Mouse (Mus musculus) brain, adult 10 weeks (tissue): ENCODE measurements around the gene Slitrk3. TPM values are rescaled to one million over a fixed set of nuclear protein-coding genes. Genes with fewer than 3 reads are reported as not detected.

Source experiments
- polyA plus RNA-seq: library from polyadenylated mRNA; stranded (reverse); fragments of 350-450 nt; fragmentation: Illumina TruSeq; extraction: RNeasy Lipid Tissue Mini Kit (QIAGEN cat#74804); gene quantifications from one replicate; pipeline ENCODE4 v1.2.3, GENCODE M21; 2015; ENCODE audit warnings: low read depth, low replicate concordance

Gene Slitrk3
- polyA plus RNA-seq: 39.8 TPM

DNA sequence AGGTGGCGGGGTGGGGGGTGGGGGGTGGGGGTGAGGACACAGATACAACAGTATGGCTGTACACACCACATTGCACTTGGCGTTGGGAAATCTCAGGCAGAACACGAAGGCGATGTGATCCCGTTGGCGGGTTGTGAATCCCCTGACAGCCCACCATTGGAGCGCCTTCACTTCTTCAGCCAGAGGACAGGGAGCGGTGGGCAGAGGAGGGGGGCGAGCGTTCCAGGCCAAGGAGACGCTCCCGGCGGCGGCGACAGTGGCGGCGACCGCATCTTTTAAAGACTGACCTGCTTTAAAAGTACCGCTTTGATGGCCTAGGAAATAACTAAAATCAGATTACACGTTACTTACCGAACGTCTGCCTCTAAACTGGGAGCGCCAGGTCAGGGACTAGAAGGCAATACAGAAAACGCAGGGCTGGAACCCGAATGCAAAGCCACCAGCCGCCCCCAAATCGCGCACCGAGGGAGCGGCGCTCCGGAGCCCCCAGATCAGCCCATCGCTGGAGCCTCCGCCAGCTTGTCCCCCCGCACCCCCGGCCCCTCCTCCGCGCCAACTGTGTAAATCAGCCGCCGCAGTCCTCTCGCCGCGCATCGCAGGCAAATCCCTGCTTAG, at the start of gene Slitrk3:
Gene Slitrk3, minus strand, starts transcription at position 607 of the 615 bp plus-strand sequence.

Other genes starting within 250 kb of the Slitrk3 start
- gene Sis, start 89.9 kb downstream of the Slitrk3 start, polyA plus RNA-seq: 0.09 TPM